Mouse (Mus musculus): Measurements from ENCODE around the gene Epha3.

Gene Epha3

DNA sequence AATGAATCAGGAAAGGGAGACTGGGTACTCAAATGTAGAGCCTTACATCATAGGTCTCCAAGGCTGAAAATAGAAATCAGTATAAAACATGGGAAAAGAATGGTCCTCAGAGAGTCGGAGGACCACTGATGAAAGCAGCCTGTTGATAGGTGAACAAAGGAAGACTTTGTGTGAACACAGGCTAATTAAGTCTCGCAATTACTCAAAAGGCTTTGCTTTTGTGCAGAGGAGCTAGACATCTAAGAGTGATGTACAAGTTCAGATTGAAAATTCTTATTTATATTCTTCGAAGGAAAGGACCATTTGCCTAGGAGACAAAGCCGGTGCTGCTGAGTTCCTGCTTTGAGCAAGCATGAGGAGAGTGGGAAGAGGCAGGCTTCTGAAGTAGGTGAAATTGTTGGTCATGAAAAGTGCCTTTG lies 363.0 kb downstream of the Epha3 start:
- no peak for DNase-seq (ENCODE audit: low read depth)
